Mouse (Mus musculus) regulatory T cell (primary cell): ENCODE data around the gene Dupd1.

Experiments used
- in situ Hi-C: fragments of 300-600 bp; cut with MboI, MseI; formaldehyde crosslinking; loops from one replicate; pipeline ENCODE4 v1.15.1; 2025; ENCODE audit warnings: high pct_unique_total_duplicates

Gene Dupd1

GRCm38 (mm10) chr14:21714486-21714885 lies at the start of gene Dupd1:
Dupd1 (minus strand) TSS chr14:21714576.
- in situ Hi-C loops: no loop called here

- in situ Hi-C loops: no loop called here
These were observed 49.4 kb upstream of the Dupd1 start for GRCm38 (mm10) chr14:21763736-21764135.

- in situ Hi-C loops: no loop called here
These were observed 47.2 kb upstream of the Dupd1 start for GRCm38 (mm10) chr14:21761560-21761959.

- in situ Hi-C loops: loop anchor here (5.0 kb wide), 1 partner anchor 99 kb away; no protein-coding TSS in a partner anchor
These were observed 39.0 kb upstream of the Dupd1 start for GRCm38 (mm10) chr14:21753367-21753766.

GRCm38 (mm10) chr14:21752411-21752810 lies 38.0 kb upstream of the Dupd1 start:
- in situ Hi-C loops: loop anchor here (5.0 kb wide), 1 partner anchor 100 kb away; no protein-coding TSS in a partner anchor

GRCm38 (mm10) chr14:21750881-21751542 lies 36.6 kb upstream of the Dupd1 start, which contains the start of gene Dusp13:
Dusp13 (minus strand) TSS chr14:21751181.
- in situ Hi-C loops: loop anchor here (5.0 kb wide), 1 partner anchor 101 kb away; no protein-coding TSS in a partner anchor

- in situ Hi-C loops: loop anchor here (5.0 kb wide), 1 partner anchor 102 kb away; no protein-coding TSS in a partner anchor
These were observed 35.9 kb upstream of the Dupd1 start, which contains the start of gene Samd8 for GRCm38 (mm10) chr14:21750008-21750880. Samd8 (plus strand) TSS chr14:21750531.

GRCm38 (mm10) chr14:21748142-21748870 lies 33.9 kb upstream of the Dupd1 start:
- in situ Hi-C loops: loop anchor here (5.0 kb wide), 1 partner anchor 79 kb away; the partner anchor contains the start of gene Vdac2

GRCm38 (mm10) chr14:21747436-21748141 lies 33.2 kb upstream of the Dupd1 start:
- in situ Hi-C loops: loop anchor here (5.0 kb wide), 1 partner anchor 80 kb away; the partner anchor contains the start of gene Vdac2

- in situ Hi-C loops: loop anchor here (5.0 kb wide), 1 partner anchor 80 kb away; the partner anchor contains the start of gene Vdac2
These were observed 32.5 kb upstream of the Dupd1 start for GRCm38 (mm10) chr14:21746846-21747245.

- in situ Hi-C loops: loop anchor here (5.0 kb wide), 1 partner anchor 81 kb away; the partner anchor contains the start of gene Vdac2
These were observed 31.9 kb upstream of the Dupd1 start for GRCm38 (mm10) chr14:21746251-21746650.

GRCm38 (mm10) chr14:21745149-21745548 lies 30.8 kb upstream of the Dupd1 start:
- in situ Hi-C loops: loop anchor here (5.0 kb wide), 1 partner anchor 82 kb away; the partner anchor contains the start of gene Vdac2

- in situ Hi-C loops: loop anchor here (5.0 kb wide), 1 partner anchor 607 kb away; no protein-coding TSS in a partner anchor
These were observed 29.8 kb upstream of the Dupd1 start for GRCm38 (mm10) chr14:21744169-21744568.

GRCm38 (mm10) chr14:21742441-21742840 lies 28.1 kb upstream of the Dupd1 start:
- in situ Hi-C loops: loop anchor here (5.0 kb wide), 1 partner anchor 605 kb away; no protein-coding TSS in a partner anchor

- in situ Hi-C loops: loop anchor here (5.0 kb wide), 1 partner anchor 604 kb away; no protein-coding TSS in a partner anchor
These were observed 27.4 kb upstream of the Dupd1 start for GRCm38 (mm10) chr14:21741786-21742185.

- in situ Hi-C loops: loop anchor here (5.0 kb wide), 1 partner anchor 604 kb away; no protein-coding TSS in a partner anchor
These were observed 26.9 kb upstream of the Dupd1 start for GRCm38 (mm10) chr14:21741314-21741713.

- in situ Hi-C loops: loop anchor here (5.0 kb wide), 1 partner anchor 603 kb away; no protein-coding TSS in a partner anchor
These were observed 26.0 kb upstream of the Dupd1 start for GRCm38 (mm10) chr14:21740345-21740744.

- in situ Hi-C loops: no loop called here
These were observed 18.9 kb upstream of the Dupd1 start for GRCm38 (mm10) chr14:21733131-21733905.

- in situ Hi-C loops: loop anchor here (10.0 kb wide), 1 partner anchor 975 kb away; no protein-coding TSS in a partner anchor
These were observed 15.6 kb upstream of the Dupd1 start for GRCm38 (mm10) chr14:21729936-21730335.
